Mouse (Mus musculus): Measurements from ENCODE around the gene Enah. TPM values are rescaled to one million over a fixed set of nuclear protein-coding genes. Genes with fewer than 3 reads are reported as not detected.

Gene Enah
- polyA plus RNA-seq, 1 experiment from 2014 or later, result 13.2 TPM

- 88% methylated on average over 2 of the region's 2 CpGs for WGBS
- Histone ChIP-seq H3K9me3 (replicated peaks; ENCODE audit: control insufficient read depth, low read length) (peaks cover 5% of the 10 kb centered on the region; the same call in 1 of the 2 replicates), H3K27ac (ENCODE audit: low read length) (no peak overlapping the region), H3K27me3 (ENCODE audit: control insufficient read depth, insufficient read depth, low read length) (no peaks in the 10 kb centered on the region), H3K4me1 (ENCODE audit: control insufficient read depth, insufficient read depth, low read length) (peaks cover 31% of the 10 kb centered on the region), H3K4me2 (ENCODE audit: low read depth, low read length) (no peak overlapping the region), H3K4me3 (ENCODE audit: low read length) (no peak overlapping the region), H3K9ac (ENCODE audit: low read length) (no peak overlapping the region), H3K36me3 (ENCODE audit: control insufficient read depth, insufficient read depth) (peaks cover 7% of the 10 kb centered on the region)
- ATAC-seq (replicated peaks; ENCODE audit: extremely low read depth, insufficient read depth, low FRiP score), result no peak
These were observed 35.0 kb downstream of the Enah start for GRCm38 (mm10) chr1:181984811-181985210.

GRCm38 (mm10) chr1:181980017-181980719, 39.6 kb downstream of the Enah start:
- WGBS, result 64% methylated on average over 14 of the region's 14 CpGs
- 0 out of 2 replicates have a peak, but pooled peaks cover 2% of the 10 kb centered on the region for H3K9me3 ChIP-seq (replicated peaks; ENCODE audit: control insufficient read depth, low read length)
- no peak overlapping the region for H3K9ac ChIP-seq (ENCODE audit: low read length)
- H3K4me2 ChIP-seq (ENCODE audit: low read depth, low read length), result no peak overlapping the region
- H3K27ac ChIP-seq (ENCODE audit: low read length), result peak overlapping the region; percentile 52
- H3K27me3 ChIP-seq (ENCODE audit: control insufficient read depth, insufficient read depth, low read length), result no peaks in the 10 kb centered on the region
- H3K4me1 ChIP-seq (ENCODE audit: control insufficient read depth, insufficient read depth, low read length), result peaks cover 27% of the 10 kb centered on the region
- H3K36me3 ChIP-seq (ENCODE audit: control insufficient read depth, insufficient read depth), result peaks cover 4% of the 10 kb centered on the region
- no peak overlapping the region for H3K4me3 ChIP-seq (ENCODE audit: low read length)
- no peak for ATAC-seq (replicated peaks; ENCODE audit: extremely low read depth, insufficient read depth, low FRiP score)

- Histone ChIP-seq H3K4me3 (ENCODE audit: low read length) (no peak overlapping the region), H3K4me2 (ENCODE audit: low read depth, low read length) (peak overlapping the region; percentile 43), H3K27ac (ENCODE audit: low read length) (peak overlapping the region; percentile 93), H3K4me1 (ENCODE audit: control insufficient read depth, insufficient read depth, low read length) (peaks cover 48% of the 10 kb centered on the region), H3K9ac (ENCODE audit: low read length) (peak overlapping the region; percentile 53), H3K27me3 (ENCODE audit: control insufficient read depth, insufficient read depth, low read length) (no peaks in the 10 kb centered on the region), H3K36me3 (ENCODE audit: control insufficient read depth, insufficient read depth) (no peaks in the 10 kb centered on the region), H3K9me3 (replicated peaks; ENCODE audit: control insufficient read depth, low read length) (no peaks in the 10 kb centered on the region)
- WGBS, result 37% methylated on average over 3 of the region's 3 CpGs
- ATAC-seq (replicated peaks; ENCODE audit: extremely low read depth, insufficient read depth, low FRiP score), result peak; percentile 85
These were observed 44.3 kb downstream of the Enah start for GRCm38 (mm10) chr1:181975510-181975909.

GRCm38 (mm10) chr1:181974897-181975296, 44.9 kb downstream of the Enah start:
- Histone ChIP-seq H3K9ac (ENCODE audit: low read length) (no peak overlapping the region), H3K27ac (ENCODE audit: low read length) (peak overlapping the region; percentile 93), H3K27me3 (ENCODE audit: control insufficient read depth, insufficient read depth, low read length) (no peaks in the 10 kb centered on the region), H3K4me1 (ENCODE audit: control insufficient read depth, insufficient read depth, low read length) (peaks cover 46% of the 10 kb centered on the region), H3K4me2 (ENCODE audit: low read depth, low read length) (peak overlapping the region; percentile 43), H3K4me3 (ENCODE audit: low read length) (no peak overlapping the region), H3K9me3 (replicated peaks; ENCODE audit: control insufficient read depth, low read length) (no peaks in the 10 kb centered on the region), H3K36me3 (ENCODE audit: control insufficient read depth, insufficient read depth) (no peaks in the 10 kb centered on the region)
- no peak for ATAC-seq (replicated peaks; ENCODE audit: extremely low read depth, insufficient read depth, low FRiP score)

GRCm38 (mm10) chr1:181965277-181965676, 54.5 kb downstream of the Enah start:
- Histone ChIP-seq H3K27ac (ENCODE audit: low read length) (no peak overlapping the region), H3K9me3 (replicated peaks; ENCODE audit: control insufficient read depth, low read length) (no peaks in the 10 kb centered on the region), H3K36me3 (ENCODE audit: control insufficient read depth, insufficient read depth) (no peaks in the 10 kb centered on the region; the same call in 1 of the 2 replicates), H3K4me1 (ENCODE audit: control insufficient read depth, insufficient read depth, low read length) (peaks cover 10% of the 10 kb centered on the region; the same call in 1 of the 2 replicates), H3K4me2 (ENCODE audit: low read depth, low read length) (no peak overlapping the region), H3K27me3 (ENCODE audit: control insufficient read depth, insufficient read depth, low read length) (no peaks in the 10 kb centered on the region), H3K4me3 (ENCODE audit: low read length) (no peak overlapping the region), H3K9ac (ENCODE audit: low read length) (no peak overlapping the region)
- ATAC-seq (replicated peaks; ENCODE audit: extremely low read depth, insufficient read depth, low FRiP score), result no peak
- WGBS, result 80% methylated on average over 1 of the region's 1 CpGs

GRCm38 (mm10) chr1:181963827-181964226, 56.0 kb downstream of the Enah start:
- no peak overlapping the region for H3K4me3 ChIP-seq (ENCODE audit: low read length)
- no peak overlapping the region for H3K4me2 ChIP-seq (ENCODE audit: low read depth, low read length)
- H3K9ac ChIP-seq (ENCODE audit: low read length), result no peak overlapping the region
- no peak for ATAC-seq (replicated peaks; ENCODE audit: extremely low read depth, insufficient read depth, low FRiP score)
- WGBS, result 69% methylated on average over 3 of the region's 3 CpGs
- no peaks in the 10 kb centered on the region for H3K9me3 ChIP-seq (replicated peaks; ENCODE audit: control insufficient read depth, low read length)
- H3K27me3 ChIP-seq (ENCODE audit: control insufficient read depth, insufficient read depth, low read length), result no peaks in the 10 kb centered on the region
- no peak overlapping the region for H3K27ac ChIP-seq (ENCODE audit: low read length)
- no peaks in the 10 kb centered on the region; the same call in 1 of the 2 replicates for H3K36me3 ChIP-seq (ENCODE audit: control insufficient read depth, insufficient read depth)
- peaks cover 10% of the 10 kb centered on the region; the same call in 1 of the 2 replicates for H3K4me1 ChIP-seq (ENCODE audit: control insufficient read depth, insufficient read depth, low read length)

GRCm38 (mm10) chr1:181963351-181963750, 56.4 kb downstream of the Enah start:
- Histone ChIP-seq H3K4me3 (ENCODE audit: low read length) (no peak overlapping the region), H3K27me3 (ENCODE audit: control insufficient read depth, insufficient read depth, low read length) (no peaks in the 10 kb centered on the region), H3K36me3 (ENCODE audit: control insufficient read depth, insufficient read depth) (no peaks in the 10 kb centered on the region; the same call in 1 of the 2 replicates), H3K4me1 (ENCODE audit: control insufficient read depth, insufficient read depth, low read length) (peaks cover 8% of the 10 kb centered on the region; the same call in 1 of the 2 replicates), H3K9me3 (replicated peaks; ENCODE audit: control insufficient read depth, low read length) (no peaks in the 10 kb centered on the region), H3K9ac (ENCODE audit: low read length) (no peak overlapping the region), H3K27ac (ENCODE audit: low read length) (no peak overlapping the region), H3K4me2 (ENCODE audit: low read depth, low read length) (no peak overlapping the region)
- 81% methylated on average over 4 of the region's 4 CpGs for WGBS
- ATAC-seq (replicated peaks; ENCODE audit: extremely low read depth, insufficient read depth, low FRiP score), result no peak

GRCm38 (mm10) chr1:181960383-181960782, 59.4 kb downstream of the Enah start:
- WGBS, result 84% methylated on average over 3 of the region's 3 CpGs
- no peak overlapping the region for H3K9ac ChIP-seq (ENCODE audit: low read length)
- no peaks in the 10 kb centered on the region for H3K9me3 ChIP-seq (replicated peaks; ENCODE audit: control insufficient read depth, low read length)
- H3K27ac ChIP-seq (ENCODE audit: low read length), result no peak overlapping the region
- H3K4me1 ChIP-seq (ENCODE audit: control insufficient read depth, insufficient read depth, low read length), result no peaks in the 10 kb centered on the region
- no peak for ATAC-seq (replicated peaks; ENCODE audit: extremely low read depth, insufficient read depth, low FRiP score)
- no peak overlapping the region for H3K4me3 ChIP-seq (ENCODE audit: low read length)
- no peak overlapping the region for H3K4me2 ChIP-seq (ENCODE audit: low read depth, low read length)
- no peaks in the 10 kb centered on the region for H3K27me3 ChIP-seq (ENCODE audit: control insufficient read depth, insufficient read depth, low read length)
- peaks cover 2% of the 10 kb centered on the region; the same call in 1 of the 2 replicates for H3K36me3 ChIP-seq (ENCODE audit: control insufficient read depth, insufficient read depth)

- H3K4me3 ChIP-seq (ENCODE audit: low read length), result no peak overlapping the region
- H3K27ac ChIP-seq (ENCODE audit: low read length), result no peak overlapping the region
- no peaks in the 10 kb centered on the region for H3K4me1 ChIP-seq (ENCODE audit: control insufficient read depth, insufficient read depth, low read length)
- H3K9ac ChIP-seq (ENCODE audit: low read length), result no peak overlapping the region
- H3K4me2 ChIP-seq (ENCODE audit: low read depth, low read length), result no peak overlapping the region
- 84% methylated on average over 1 of the region's 1 CpGs for WGBS
- peaks cover 2% of the 10 kb centered on the region; the same call in 1 of the 2 replicates for H3K36me3 ChIP-seq (ENCODE audit: control insufficient read depth, insufficient read depth)
- H3K27me3 ChIP-seq (ENCODE audit: control insufficient read depth, insufficient read depth, low read length), result no peaks in the 10 kb centered on the region
- H3K9me3 ChIP-seq (replicated peaks; ENCODE audit: control insufficient read depth, low read length), result no peaks in the 10 kb centered on the region
- ATAC-seq (replicated peaks; ENCODE audit: extremely low read depth, insufficient read depth, low FRiP score), result no peak
These were observed 61.4 kb downstream of the Enah start for GRCm38 (mm10) chr1:181958392-181958791.

Measured in heart, embryonic 16.5 days (tissue).